Mouse (Mus musculus) kidney, adult 2 months (tissue): ENCODE results near the gene Cecr2.

ENCODE experiments used
- CTCF ChIP-seq: fragments of 200-500 bp; conservative IDR thresholded peaks from 2 replicates; pipeline ENCODE4 v1.5.1; 2011; ENCODE audit warnings: low read depth, mild to moderate bottlenecking, control low read depth, low read length, moderate library complexity, mixed read lengths; ENCODE audit not compliant: insufficient read depth, insufficient read length
- POLR2A ChIP-seq: fragments of 200-500 bp; IDR thresholded peaks from one replicate; pipeline ENCODE4 v1.6.1; 2011; ENCODE audit warnings: low read depth, low read length, control low read depth

DNA sequence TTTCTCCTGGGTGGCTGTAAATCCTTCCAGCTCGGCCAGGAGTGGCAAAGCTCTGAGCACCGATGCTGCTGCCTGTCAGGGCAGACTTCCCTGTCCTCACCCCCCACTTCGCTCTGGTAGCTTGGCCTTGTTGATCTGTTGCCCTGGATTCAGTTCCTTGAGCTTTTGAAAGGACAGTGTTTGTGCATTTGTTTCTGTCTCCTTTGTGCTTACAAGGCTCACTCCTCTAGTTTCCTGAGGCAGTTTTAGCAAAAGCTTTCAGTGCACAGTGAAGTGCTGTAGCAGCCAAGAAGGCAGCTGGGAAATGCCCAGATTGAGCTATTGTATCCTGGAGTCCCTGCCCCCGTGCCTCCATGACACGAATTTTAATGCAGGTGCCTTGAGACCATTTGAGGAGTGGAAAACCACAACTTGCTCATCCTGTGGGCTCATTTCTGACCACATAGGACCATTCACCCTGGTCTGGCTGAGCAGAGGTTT, 107.0 kb downstream of the Cecr2 start, which contains the start of gene Slc25a18:
- TF ChIP-seq POLR2A (no peak), CTCF (no peak)
